Mouse (Mus musculus) forebrain, embryonic 10.5 days (tissue): ENCODE measurements at regions not wholly inside any gene's neighbourhood (a gene's known extent, or its start where the extent isn't known, plus 50 kb on each side); places are given as distances from the start of the nearest gene placed in this dataset.
"Not testable (repeated sequence)": the region's sequence is repeated elsewhere in the genome, so short reads cannot be mapped to it uniquely, and the experiment has no call there.

Experiments
- DNase-seq: peaks from one replicate; pipeline ENCODE4 v3.0.0-alpha.2; 2017; ENCODE audit warnings: low spot score; ENCODE audit errors: extremely low spot score
- H3K27ac ChIP-seq: fragments of 300-500 bp; sonication (generic); 2 replicates; pipeline ENCODE4 v1.5.1; 2016; ENCODE audit warnings: mild to moderate bottlenecking
- H3K27me3 ChIP-seq: fragments of 300-500 bp; sonication (generic); 2 replicates; pipeline ENCODE4 v1.6.1; 2016; ENCODE audit warnings: mild to moderate bottlenecking; ENCODE audit not compliant: poor library complexity, severe bottlenecking
- H3K36me3 ChIP-seq: fragments of 300-500 bp; sonication (generic); replicated peaks from 2 replicates; pipeline ENCODE4 v1.6.1; 2016; ENCODE audit warnings: mild to moderate bottlenecking, moderate library complexity
- H3K4me1 ChIP-seq: fragments of 300-500 bp; sonication (generic); 2 replicates; pipeline ENCODE4 v1.6.1; 2016
- H3K4me3 ChIP-seq: fragments of 300-500 bp; sonication (generic); 2 replicates; pipeline ENCODE4 v1.5.1; 2016; ENCODE audit warnings: mild to moderate bottlenecking, moderate library complexity
- H3K9me3 ChIP-seq: fragments of 300-500 bp; sonication (generic); 2 replicates; pipeline ENCODE4 v1.6.1; 2016; ENCODE audit warnings: mild to moderate bottlenecking, moderate library complexity
- WGBS: fragments of 180-500 bp; shearing (Covaris S2); methylation state at CpG from one replicate; pipeline ENCODE4 v1.1.7; 2016; 5-methylcytosine and 5-hydroxymethylcytosine counted together

- H3K4me1 ChIP-seq, DNase-seq, H3K9me3 ChIP-seq, H3K27me3 ChIP-seq: not testable (repeated sequence)
- Histone ChIP-seq H3K36me3 (peaks cover 71% of the 10 kb centered on the region), H3K4me3 (0 out of 2 replicates have a peak overlapping the region, but pooled peaks have one; percentile 24), H3K27ac (0 out of 2 replicates have a peak overlapping the region, but pooled peaks have one; percentile 67)
- 80% methylated on average over 3 of the region's 3 CpGs for WGBS
Measured at GRCm38 (mm10) chrX:50597626-50598025, 169.3 kb upstream of the Olfr1324 start.

GRCm38 (mm10) chrX:50597105-50597504 lies 168.8 kb upstream of the Olfr1324 start:
- peaks cover 73% of the 10 kb centered on the region for H3K36me3 ChIP-seq
- no peaks in the 10 kb centered on the region for H3K27me3 ChIP-seq
- H3K9me3 ChIP-seq, result no peaks in the 10 kb centered on the region
- peak overlapping the region; percentile 67; the same call in 1 of the 2 replicates for H3K27ac ChIP-seq
- H3K4me3 ChIP-seq, result peak overlapping the region; percentile 24; the same call in 1 of the 2 replicates
- H3K4me1 ChIP-seq, result no peaks in the 10 kb centered on the region
- DNase-seq, result peak; percentile 38
- WGBS, result 60% methylated on average over 6 of the region's 6 CpGs

- DNase-seq, H3K4me3 ChIP-seq, H3K9me3 ChIP-seq, H3K27ac ChIP-seq, H3K27me3 ChIP-seq, H3K4me1 ChIP-seq: not testable (repeated sequence)
- WGBS, result 82% methylated on average over 4 of the region's 4 CpGs
- peaks cover 77% of the 10 kb centered on the region for H3K36me3 ChIP-seq
Measured at GRCm38 (mm10) chrX:50594976-50595375, 166.7 kb upstream of the Olfr1324 start.

GRCm38 (mm10) chrX:50591477-50591876 lies 163.2 kb upstream of the Olfr1324 start:
- H3K27me3 ChIP-seq, result no peaks in the 10 kb centered on the region
- 65% methylated on average over 4 of the region's 4 CpGs for WGBS
- DNase-seq, result no peak
- H3K4me1 ChIP-seq, result no peaks in the 10 kb centered on the region
- H3K36me3 ChIP-seq, result peaks cover 70% of the 10 kb centered on the region
- no peaks in the 10 kb centered on the region for H3K9me3 ChIP-seq
- H3K27ac ChIP-seq, result no peak overlapping the region
- no peak overlapping the region for H3K4me3 ChIP-seq

- H3K36me3 ChIP-seq, result peaks cover 69% of the 10 kb centered on the region
- peak; percentile 39 for DNase-seq
- H3K4me3 ChIP-seq, result peak overlapping the region; percentile 24; the same call in 1 of the 2 replicates
- H3K4me1 ChIP-seq, result no peaks in the 10 kb centered on the region
- WGBS, result 64% methylated on average over 8 of the region's 8 CpGs
- no peak overlapping the region for H3K27ac ChIP-seq
- no peaks in the 10 kb centered on the region for H3K9me3 ChIP-seq
- no peaks in the 10 kb centered on the region for H3K27me3 ChIP-seq
Measured at GRCm38 (mm10) chrX:50590673-50591341, 162.5 kb upstream of the Olfr1324 start.

- 91% methylated on average over 6 of the region's 6 CpGs for WGBS
- H3K9me3 ChIP-seq, result no peaks in the 10 kb centered on the region
- no peak for DNase-seq
- no peaks in the 10 kb centered on the region for H3K4me1 ChIP-seq
- peaks cover 68% of the 10 kb centered on the region for H3K36me3 ChIP-seq
- H3K4me3 ChIP-seq, result no peak overlapping the region
- no peak overlapping the region for H3K27ac ChIP-seq
- no peaks in the 10 kb centered on the region for H3K27me3 ChIP-seq
Measured at GRCm38 (mm10) chrX:50588892-50589291, 160.6 kb upstream of the Olfr1324 start.

- whole genome bisulfite sequencing, result 73% methylated on average over 12 of the region's 12 CpGs
- Histone ChIP-seq H3K36me3 (peaks cover 61% of the 10 kb centered on the region), H3K27ac (no peak overlapping the region), H3K27me3 (no peaks in the 10 kb centered on the region), H3K9me3 (no peaks in the 10 kb centered on the region), H3K4me1 (no peaks in the 10 kb centered on the region), H3K4me3 (no peak overlapping the region)
- no peak for DNase-seq
Measured at GRCm38 (mm10) chrX:50583741-50584580, 155.7 kb upstream of the Olfr1324 start.

GRCm38 (mm10) chrX:50580200-50580599 lies 151.9 kb upstream of the Olfr1324 start:
- DNase-seq, result peak; percentile 20
- peaks cover 57% of the 10 kb centered on the region for H3K36me3 ChIP-seq
- H3K4me3 ChIP-seq, result 0 out of 2 replicates have a peak overlapping the region, but pooled peaks have one; percentile 16
- H3K9me3 ChIP-seq, result no peaks in the 10 kb centered on the region
- H3K27me3 ChIP-seq, result no peaks in the 10 kb centered on the region
- 71% methylated on average over 7 of the region's 7 CpGs for WGBS
- H3K27ac ChIP-seq, result no peak overlapping the region
- no peaks in the 10 kb centered on the region for H3K4me1 ChIP-seq

GRCm38 (mm10) chrX:50576824-50577223 lies 148.5 kb upstream of the Olfr1324 start:
- Histone ChIP-seq H3K27ac (0 out of 2 replicates have a peak overlapping the region, but pooled peaks have one; percentile 51), H3K9me3 (no peaks in the 10 kb centered on the region), H3K4me1 (no peaks in the 10 kb centered on the region), H3K27me3 (no peaks in the 10 kb centered on the region), H3K36me3 (peaks cover 42% of the 10 kb centered on the region), H3K4me3 (no peak overlapping the region; the same call in 1 of the 2 replicates)
- DNase-seq, result peak; percentile 21
- WGBS, result 66% methylated on average over 7 of the region's 7 CpGs

GRCm38 (mm10) chrX:50572191-50573095 lies 144.1 kb upstream of the Olfr1324 start:
- H3K36me3 ChIP-seq, result peaks cover 52% of the 10 kb centered on the region
- H3K27ac ChIP-seq, H3K27me3 ChIP-seq, H3K4me3 ChIP-seq, H3K9me3 ChIP-seq, H3K4me1 ChIP-seq: not testable (repeated sequence)
- peak; percentile 22 for DNase-seq
- 67% methylated on average over 14 of the region's 14 CpGs for WGBS

- 63% methylated on average over 6 of the region's 6 CpGs for WGBS
- DNase-seq, result no peak
- peaks cover 72% of the 10 kb centered on the region for H3K36me3 ChIP-seq
- H3K4me1 ChIP-seq, result no peaks in the 10 kb centered on the region
- no peaks in the 10 kb centered on the region for H3K27me3 ChIP-seq
- no peaks in the 10 kb centered on the region for H3K9me3 ChIP-seq
- no peak overlapping the region for H3K4me3 ChIP-seq
- no peak overlapping the region for H3K27ac ChIP-seq
Measured at GRCm38 (mm10) chrX:50569087-50569486, 140.8 kb upstream of the Olfr1324 start.

- no peak overlapping the region for H3K4me3 ChIP-seq
- H3K27ac ChIP-seq, result no peak overlapping the region
- no peaks in the 10 kb centered on the region for H3K4me1 ChIP-seq
- peak; percentile 30 for DNase-seq
- 74% methylated on average over 5 of the region's 5 CpGs for WGBS
- no peaks in the 10 kb centered on the region for H3K27me3 ChIP-seq
- peaks cover 78% of the 10 kb centered on the region for H3K36me3 ChIP-seq
- H3K9me3 ChIP-seq, result no peaks in the 10 kb centered on the region
Measured at GRCm38 (mm10) chrX:50566345-50566744, 138.0 kb upstream of the Olfr1324 start.
